Mouse (Mus musculus): ENCODE measurements around the gene Pdpk1.
A peak's percentile ranks its signal among the peaks of the same experiment; 100 is the strongest.

Pdpk1 gene

DNA sequence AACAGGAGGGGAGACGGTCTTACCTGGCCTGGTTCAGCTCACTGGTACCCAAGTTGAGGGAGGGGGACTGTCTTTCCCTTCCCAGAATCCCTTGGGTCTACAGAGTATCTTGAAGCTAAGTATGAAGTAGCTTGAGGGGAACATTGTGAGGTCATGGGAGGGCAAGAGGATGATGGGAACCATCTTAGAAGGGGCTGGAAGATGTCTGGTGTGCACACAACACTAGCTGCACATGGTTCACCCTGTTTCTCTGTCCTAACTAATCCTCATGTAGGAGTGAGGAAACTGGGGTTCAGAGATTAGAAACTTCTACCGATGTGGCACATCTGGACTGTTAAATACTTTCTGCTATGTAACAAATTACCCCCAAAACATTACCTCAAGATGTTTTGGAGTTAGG lies at the start of gene Pdpk1:
Gene Pdpk1 (minus strand): TSS at position 101 of the 400 bp plus-strand sequence.
- no peak for DNase-seq

DNA sequence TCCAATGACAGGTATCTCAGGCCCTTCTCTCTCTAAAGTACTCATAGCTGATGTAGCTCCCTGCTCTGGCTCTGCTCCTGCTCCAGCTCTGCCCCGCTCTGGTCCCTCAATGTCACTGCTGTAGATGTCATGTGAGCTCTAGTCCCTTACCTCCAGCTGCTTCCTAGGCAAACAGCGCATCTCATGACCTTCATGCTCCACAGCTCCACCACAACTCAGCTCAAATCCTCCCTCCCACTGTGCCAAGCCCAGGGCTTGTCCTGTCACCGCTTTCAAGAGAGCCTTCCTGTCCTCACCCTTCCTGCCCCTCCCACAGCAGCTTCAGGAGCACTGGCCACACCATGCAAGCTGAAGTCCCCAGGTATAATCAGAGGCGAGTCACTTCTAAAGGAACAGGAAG lies 49.0 kb upstream of the Pdpk1 start:
- peak; percentile 36 for DNase-seq

DNA sequence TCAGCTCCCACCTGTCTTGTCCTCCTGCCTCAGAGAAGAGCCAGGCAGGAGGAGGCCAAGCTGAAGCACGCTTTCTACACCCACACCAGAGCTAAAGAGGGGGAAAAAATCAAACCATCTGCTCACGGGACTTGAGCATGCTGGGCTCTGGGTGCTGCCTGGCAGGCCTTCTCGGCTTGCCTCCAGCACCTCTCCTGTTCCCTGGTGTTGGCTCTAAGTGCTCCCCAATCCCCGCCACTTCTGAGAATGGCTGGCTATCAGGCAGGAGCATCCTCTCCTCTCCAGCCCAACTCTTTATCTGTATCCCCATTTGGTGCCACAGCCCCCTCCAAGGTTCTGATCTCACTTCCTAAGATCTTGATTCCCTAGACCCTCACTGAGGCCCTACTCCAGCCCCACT lies 48.5 kb upstream of the Pdpk1 start:
- DNase-seq = no peak

DNA sequence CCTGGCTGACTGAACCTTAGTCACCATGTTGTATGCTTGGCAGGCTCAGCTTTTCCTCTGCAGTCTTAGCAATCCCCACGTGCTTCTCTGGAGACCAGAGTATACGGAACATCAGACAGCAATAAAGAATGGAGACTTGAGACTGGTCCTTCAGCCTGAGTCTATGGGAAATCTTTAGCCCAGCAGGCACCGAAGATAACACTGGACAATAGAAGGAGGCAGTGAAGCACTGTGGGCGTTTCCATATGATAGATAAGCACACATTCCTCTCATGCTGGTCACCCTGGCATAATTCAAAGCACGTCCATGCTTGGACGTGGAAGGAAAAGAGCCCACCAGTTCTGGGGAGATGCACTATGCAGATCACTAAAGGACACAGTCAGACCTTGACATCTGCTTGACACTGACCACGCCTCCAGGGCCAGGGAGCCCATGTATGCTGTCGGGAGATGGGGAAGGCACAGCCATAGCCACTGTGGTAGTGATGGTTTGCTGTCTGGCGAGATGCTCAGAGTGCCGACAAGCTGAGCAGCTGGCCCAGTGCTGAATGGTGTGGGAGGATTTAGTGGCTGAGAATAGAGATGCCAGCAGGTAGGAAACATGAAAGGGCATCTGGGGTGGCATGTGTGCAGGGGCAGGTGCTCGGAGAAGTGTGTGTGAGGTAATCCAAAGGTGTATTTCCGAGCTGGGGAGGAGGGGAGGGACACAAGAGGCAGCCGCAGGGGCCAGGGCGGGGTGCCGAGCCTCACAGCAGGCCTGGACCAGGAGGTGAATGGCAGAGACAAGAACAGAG lies 46.5 kb upstream of the Pdpk1 start:
- DNase-seq = no peak

DNA sequence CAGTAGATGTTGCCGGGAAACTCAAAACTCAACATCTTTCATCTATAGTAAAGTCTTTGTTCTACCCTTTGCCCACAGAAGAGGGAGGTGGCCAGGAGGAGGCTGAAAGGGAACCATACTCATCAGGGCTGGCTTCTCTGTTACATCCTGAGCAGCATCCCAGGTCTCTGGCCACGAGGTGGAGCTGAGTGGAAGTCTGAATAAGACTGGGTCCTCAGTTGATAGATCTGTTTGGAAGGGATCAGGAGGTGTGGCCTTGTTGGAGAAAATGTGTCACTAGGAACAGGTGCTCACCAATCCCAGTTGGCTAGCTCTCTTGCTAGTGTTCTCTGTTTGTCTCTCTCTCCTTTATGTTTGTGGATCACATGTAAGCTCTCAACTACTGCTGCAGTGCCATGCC lies 44.6 kb upstream of the Pdpk1 start:
- DNase-seq = no peak

DNA sequence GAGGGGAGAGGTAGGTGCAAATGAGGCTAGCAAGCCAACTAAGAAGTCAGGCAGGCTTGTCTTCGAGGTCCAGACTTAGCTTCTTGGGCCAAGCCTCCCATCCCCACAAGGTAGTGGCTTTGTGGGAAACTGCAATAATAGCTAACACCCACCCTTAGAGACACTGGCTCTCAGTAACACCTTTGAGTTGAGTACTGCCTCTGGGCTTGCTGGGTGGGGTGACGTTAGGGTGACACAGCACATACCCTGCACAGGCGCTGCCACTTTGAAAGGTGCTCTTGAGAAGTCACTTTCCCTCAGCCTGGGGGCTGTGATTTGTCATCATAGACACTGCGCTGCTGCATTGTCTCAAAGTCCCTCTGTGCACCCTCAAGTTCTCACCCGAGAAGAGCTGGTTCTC lies 43.0 kb upstream of the Pdpk1 start:
- no peak for DNase-seq

DNA sequence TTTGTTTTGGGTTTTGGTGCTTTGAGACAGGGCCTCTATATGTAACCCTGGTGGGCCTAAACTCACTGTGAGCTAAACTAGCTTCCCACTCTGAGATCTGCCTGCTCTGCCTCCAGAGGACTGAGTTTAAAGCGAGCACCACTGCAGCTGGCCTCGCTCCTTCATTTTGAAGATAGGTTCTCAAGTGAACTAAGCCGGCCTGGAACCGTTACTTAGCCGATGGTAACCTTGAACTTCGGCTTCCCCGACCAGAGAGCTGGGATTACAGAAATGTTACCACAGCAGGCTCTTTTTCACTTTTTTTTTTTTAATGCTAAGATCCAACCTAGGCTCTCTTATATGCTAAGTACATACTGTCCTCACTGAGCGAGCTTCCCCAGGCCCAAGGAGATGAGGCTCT lies 42.5 kb upstream of the Pdpk1 start:
- DNase-seq = no peak

DNA sequence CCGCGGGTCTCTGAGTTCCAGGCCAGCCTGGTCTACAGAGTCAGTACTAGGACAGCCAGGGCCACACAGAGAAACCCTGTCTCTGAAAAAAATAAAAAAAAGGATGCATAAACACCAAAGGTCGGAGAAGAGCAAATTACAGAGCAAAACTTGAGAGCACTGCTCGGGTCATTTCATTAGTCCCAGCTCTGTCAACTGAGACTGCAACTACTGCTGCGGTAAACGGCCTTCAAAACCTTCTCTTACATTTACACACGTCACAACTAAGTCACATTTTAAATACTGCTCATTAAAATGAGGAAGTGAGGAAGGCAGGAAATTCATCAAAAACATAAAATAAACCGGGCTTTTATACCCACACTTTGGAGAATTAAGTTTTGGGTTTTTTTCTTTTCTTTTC lies 42.1 kb upstream of the Pdpk1 start:
- no peak for DNase-seq

DNA sequence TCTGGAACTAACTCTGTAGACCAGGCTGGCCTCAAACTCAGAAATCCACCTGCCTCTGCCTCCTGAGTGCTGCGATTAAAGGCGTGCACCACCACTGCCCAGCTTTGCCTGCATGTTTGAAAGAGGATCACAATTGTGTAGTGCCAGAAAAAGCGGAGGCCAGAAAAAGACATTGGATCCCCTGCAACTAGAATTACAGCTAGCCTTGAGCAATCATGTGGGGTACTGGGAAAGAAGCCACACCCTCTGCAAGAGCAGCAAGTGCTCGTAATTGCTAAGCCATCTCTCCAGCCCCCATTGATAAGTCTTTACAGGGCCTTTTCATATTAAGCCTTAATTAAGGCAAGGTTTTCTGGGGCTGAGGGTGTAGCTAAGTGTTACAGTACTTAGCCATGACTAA lies 40.8 kb upstream of the Pdpk1 start:
- no peak for DNase-seq

DNA sequence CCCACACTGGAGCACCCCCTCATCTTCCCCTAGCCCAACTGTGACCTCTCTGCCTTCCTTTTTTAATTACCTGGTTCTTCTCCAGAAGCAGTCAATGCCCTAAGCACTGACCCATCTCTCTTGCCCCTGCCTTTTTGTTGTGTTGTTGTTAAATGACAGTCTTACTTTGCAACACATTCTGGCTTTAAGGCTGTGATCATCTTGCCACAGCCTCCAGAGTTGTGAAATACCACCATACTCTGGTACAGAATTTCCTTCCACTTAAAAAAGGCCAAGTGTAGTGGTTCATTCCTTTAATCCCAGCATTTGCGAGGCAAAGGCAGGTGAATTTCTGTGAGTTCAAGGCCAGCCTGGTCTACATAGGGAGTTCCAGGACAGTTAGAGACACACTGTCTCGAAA lies 40.2 kb upstream of the Pdpk1 start:
- DNase-seq = no peak

DNA sequence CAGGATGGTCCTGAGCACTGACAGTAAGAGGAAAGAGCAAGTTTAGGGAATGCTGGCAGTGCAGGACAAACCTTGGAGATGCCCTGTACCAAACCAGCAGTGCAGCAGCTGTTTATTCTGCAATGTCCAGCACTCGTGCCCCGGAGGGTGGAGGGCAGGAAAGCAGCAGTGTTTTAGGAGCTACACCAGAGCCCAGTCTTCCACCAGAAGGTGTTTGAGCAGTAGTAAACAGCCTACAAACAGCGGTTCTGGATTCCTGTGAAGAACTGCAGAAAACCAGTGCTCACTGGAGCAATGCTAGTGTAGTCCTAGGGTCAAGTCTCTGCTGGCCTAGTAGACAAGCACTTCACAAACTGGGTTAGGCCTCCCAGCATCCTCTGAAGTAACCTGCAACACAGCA lies 23.5 kb upstream of the Pdpk1 start:
- no peak for DNase-seq

DNA sequence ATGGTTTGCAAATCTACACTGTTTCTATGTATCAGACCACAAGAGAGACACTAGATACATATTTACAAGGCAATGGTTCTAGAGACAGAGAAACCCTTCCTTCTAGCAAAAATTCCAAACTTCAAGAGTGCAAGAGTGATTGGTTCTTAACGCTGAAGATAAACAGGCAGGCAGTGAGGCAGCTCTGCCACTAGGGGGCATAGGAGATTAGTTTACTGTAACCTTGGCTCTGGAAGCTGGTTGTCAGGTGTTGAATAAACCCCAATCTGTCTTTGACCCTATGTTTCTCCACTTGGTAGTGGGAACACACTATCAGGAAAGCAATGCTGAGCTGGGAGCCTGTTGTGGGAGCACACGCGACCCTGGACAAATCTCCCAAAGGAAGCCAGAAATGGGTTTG lies 22.7 kb upstream of the Pdpk1 start:
- DNase-seq = peak; percentile 52

DNA sequence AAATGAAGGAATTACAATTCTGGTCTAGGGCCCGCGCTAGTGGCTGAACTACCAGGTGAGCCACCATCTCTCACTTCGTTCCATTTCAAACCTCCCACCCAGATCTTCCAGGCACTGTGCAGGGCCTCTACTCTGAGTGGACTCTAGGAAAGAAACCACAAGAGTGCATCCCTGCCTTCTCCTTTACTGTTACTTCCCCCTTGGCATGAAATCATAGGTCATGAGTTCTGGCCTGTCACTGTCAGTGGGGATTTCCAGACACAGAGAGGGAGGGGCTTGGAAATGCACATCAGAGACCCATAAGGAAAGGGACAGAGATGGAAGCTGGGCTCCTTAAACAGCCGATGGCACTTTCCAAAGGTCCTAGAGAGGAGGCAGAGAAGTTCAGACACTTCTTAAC lies 21.0 kb upstream of the Pdpk1 start:
- no peak for DNase-seq

DNA sequence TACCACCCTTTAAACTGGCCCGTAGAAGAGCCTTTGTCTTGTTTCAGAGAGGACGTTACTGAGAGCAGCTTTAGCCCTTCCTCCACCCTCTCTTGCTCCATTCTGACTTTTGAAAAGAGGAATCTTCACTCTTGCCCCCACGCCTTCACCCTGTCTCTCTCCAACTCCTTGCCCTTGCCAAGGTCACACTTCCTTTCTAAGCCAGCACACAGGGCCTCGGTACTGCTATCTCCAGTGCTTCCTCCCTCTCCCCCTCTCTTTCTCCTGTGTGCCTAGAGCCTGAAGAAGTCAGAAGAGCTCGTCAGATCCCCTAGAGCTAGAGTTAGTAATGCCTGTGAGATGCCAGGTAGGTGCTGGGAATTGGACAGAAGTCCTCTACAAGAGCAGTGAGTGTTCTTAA lies 20.0 kb upstream of the Pdpk1 start:
- no peak for DNase-seq

DNA sequence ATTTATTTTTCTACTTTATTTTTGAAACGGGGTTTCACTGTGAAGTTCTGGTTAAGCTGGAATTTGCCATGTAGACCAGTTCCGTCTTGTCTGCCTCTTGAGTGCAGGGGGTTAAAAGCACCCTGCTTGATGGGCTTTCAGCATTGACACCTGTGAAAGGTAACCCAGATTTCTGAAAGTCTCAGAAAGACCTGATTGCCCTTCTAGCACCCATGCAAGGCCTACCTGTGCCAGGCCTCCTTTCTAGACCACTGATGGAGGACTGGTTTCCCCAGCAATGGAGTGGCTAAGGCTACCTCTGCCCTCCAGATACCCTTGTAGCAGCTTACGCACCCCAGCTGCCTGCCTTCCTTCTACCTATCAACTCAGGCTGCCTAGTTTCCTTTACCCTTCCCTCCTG lies 19.4 kb upstream of the Pdpk1 start:
- DNase-seq = no peak

DNA sequence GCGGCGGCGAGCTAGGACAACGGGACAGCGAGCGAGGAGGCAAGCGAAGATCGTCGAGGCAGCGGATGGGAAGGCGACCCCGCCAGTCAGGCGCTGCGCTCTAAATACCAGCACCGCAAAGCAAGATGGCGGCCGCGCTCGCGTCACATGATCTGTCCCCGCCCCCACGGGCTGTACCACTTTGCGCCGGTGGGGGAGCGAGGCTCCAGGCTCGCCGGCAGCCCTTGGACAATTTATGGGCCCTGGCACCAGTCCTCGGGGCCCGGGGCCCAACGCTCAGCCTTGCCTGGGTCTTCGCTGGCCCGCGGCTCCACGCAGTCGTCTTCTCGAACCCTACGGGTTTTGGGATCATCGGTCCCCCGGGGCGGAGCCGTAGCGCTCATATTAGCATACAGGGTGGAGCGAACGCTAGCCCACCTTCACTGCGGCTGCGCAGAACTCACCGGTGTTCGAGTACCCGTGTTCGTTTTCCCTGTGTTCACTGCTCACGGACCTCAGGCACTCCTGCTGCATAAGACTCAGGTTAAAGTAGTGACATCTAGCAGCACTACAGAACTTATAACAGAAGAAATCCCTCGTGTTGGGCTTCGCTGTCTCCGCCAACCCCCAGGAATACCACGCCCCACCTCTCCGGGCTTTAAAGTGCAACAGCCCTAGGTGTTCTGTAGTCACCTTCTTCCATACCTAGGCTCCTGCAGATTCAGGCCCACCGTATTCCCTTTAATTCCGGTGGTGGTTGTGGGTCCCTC lies 18.8 kb upstream of the Pdpk1 start, which contains the start of gene Atp6v0c:
Gene Atp6v0c (minus strand): TSS at position 386 of the 749 bp plus-strand sequence.
- peak; percentile 96 for DNase-seq

DNA sequence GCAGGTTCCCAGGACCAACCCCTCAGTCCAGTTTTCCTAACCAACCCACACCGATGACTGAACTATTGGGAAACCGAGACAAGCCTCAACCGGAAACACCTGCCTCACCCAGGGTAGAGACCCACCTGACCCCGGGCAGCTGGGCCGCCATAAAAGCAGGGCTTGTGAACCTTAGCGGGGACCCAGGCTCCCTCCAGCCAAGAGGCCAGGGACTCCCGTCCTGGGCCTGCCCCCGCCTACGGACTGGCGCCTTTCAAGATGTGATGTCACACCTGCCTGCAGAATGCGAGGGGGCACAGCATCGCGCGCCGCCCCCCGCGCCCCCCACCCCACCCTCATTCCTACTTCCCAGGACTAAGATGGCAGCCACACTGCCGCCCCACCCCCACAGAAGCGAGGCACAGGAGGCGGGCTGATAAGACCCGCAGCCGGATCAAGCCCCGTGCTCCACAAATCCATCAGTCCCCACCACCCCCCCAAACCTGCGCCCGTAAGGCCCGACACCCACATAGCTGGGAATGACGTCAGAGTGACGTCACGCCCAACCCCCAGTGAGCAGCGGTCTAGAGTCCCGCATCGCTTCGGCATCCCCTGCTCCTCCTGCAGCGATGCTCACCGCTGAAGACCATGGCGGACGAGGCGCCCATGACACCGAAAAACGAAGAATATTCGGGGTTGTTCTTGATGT lies 18.0 kb upstream of the Pdpk1 start:
- peak; percentile 49 for DNase-seq

DNA sequence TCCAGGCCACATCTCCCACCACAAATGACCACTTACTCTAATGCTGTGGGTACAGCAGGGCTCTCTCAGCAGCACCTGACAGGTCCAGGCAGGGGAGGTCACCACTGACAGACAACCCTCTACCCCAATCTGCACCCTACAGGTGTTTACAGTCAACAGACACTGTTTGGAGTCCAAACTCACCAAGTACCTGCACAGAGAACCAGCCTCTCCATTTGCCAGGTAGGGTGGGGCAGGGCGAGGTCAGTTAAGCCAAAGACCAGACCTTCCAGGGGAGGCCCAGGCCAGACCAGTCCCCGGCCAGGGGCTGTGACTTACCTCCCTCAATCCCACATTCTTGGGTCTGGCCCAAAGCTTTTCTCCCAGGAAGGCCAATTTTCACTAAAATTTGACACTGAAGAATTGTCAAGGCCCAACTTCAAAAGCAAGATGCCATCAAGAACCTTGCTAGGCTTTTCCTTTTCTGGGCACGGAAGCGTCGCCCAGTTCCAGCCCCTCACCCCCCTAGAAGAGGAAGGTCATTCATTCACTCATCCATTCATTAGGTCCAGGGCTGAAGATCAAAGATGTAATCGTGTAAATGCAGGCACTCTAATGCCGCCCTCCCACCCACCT lies 17.3 kb upstream of the Pdpk1 start:
- peak; percentile 49 for DNase-seq

DNA sequence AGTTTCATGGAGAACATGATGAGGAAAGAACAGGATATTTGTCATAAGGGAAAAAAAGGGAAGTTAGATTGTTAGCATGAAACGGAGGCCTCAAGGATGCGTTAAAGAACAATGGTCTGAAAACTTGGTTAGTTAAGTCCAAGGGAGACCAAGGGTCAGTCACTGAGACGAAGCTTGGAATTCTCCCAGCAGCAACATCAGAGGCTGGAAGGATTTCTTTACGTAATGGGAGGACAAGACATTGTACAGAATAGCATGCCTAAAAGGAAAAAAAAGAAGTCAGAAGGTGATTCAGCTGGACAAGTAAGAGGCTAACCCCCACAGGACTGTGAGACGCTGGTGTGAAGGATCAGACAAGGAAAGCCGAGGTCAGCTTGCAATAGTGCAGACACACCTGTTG lies 16.4 kb upstream of the Pdpk1 start:
- DNase-seq = peak; percentile 52

DNA sequence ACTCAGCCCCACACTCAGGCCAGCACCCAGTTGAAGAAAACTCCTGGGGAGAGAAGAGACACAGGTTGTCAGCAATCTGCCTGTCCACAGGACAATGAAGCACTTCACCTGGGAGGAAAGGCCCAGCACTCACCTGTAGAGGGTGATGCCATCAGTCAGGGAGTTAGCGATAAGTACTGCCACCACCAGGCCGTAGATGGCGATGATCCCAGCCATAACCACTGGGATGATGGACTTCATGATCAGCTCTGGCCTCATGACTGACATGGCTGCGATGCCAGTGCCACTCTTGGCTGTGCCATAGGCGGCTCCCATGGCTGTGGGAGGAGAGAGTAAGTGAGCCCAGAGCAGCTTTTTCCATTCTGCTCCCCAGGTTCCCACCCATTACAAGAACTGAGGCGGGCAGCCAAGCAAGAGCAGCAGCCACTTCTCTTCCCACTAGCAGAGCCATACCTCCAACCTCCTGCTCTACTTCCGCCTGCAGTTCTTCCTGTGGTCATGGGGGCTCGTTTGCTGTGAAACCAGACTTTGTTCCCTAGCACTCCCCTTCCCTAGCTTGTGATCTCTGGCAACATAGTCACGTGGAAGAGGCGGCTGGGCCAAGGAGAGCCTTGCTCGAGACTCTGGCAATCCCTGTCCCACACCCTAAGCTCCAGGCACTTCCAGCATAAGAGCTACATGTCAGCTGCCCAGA lies 14.0 kb upstream of the Pdpk1 start:
- peak; percentile 83 for DNase-seq

DNA sequence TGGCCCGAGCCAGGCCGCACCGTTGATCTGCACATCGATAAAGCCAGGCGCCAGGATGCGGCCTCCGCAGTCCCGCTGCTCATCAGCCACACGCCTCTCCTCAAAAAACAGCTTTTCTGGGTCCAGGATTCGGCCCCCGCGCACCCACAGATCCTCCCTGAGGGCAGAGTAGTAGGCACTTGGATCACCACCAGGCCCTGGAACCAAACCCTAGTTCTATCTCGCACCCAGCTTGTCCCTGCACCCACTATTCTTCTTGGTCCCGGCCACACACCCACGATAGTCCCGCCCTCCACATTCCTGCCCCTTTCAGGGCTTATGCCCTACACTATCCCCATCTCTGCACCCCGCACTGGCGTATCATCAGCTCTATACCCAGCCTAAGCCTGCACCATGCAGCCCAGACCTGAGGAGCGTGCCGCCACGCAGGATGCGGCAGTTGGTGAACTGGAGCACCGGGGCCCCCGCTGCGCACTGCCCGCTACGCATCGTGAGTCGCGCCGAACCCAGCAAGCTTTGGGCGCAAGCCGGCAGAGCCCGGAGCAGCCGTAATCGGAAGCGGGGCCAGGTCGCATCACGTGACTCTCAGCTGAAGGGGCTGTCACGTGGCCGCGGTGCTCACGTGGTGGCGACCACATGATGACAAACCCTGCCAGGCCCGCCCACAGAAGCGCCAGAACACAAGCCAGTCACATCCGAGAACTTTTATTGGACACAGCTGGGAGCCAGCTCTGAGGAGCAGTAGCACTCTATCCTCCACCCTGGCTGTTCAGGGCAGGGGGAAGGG lies 12.6 kb upstream of the Pdpk1 start, which contains the start of gene Amdhd2:
Gene Amdhd2 (minus strand): TSS at position 591 of the 787 bp plus-strand sequence.
- DNase-seq = peak; percentile 97

Data from kidney, adult 11 months (tissue).